Mouse (Mus musculus): ENCODE results near the gene Slc13a3. TPM values are rescaled to one million over a fixed set of nuclear protein-coding genes. Genes with fewer than 3 reads are reported as not detected.

Slc13a3 gene
- total and polyA plus RNA-seq, 3 experiments: not detected

- peaks cover 0 to 3% of the 10 kb centered on the region in 2 experiments; a peak in 1 of 4 replicates for H3K4me1 ChIP-seq (ENCODE audit: control insufficient read depth in 1 of 2, insufficient read depth in 2 of 2)
- H3K79me2 ChIP-seq (replicated peaks; ENCODE audit: control insufficient read depth, extremely low read depth, insufficient read depth, poor library complexity, severe bottlenecking): no peaks in the 10 kb centered on the region
- DNase-seq (ENCODE audit: extremely low read depth): no peak
- no peak for TF ChIP-seq ETS1 (conservative IDR thresholded peaks at IDR 0.05; ENCODE audit: low read depth, low read length)
- in situ Hi-C loops (cut with MboI; ENCODE audit: low pct_ligation_motif_present, low pct_unique_long_range_greater_than_20kb, low sequenced_read_pairs) (no loop called here), dilution Hi-C loops (cut with MboI; ENCODE audit: extremely low pct_ligation_motif_present, extremely low pct_unique_long_range_greater_than_20kb, low sequenced_read_pairs) (no loop called here)
- no peak overlapping the region for H3K27ac ChIP-seq (ENCODE audit: insufficient read depth, low read depth)
- H3K27me3 ChIP-seq (replicated peaks): peaks cover 94% of the 10 kb centered on the region
- no peak overlapping the region for H3K9ac ChIP-seq (ENCODE audit: insufficient read depth, low read depth)
- no peak overlapping the region for H3K4me3 ChIP-seq (replicated peaks in 1 of 3; ENCODE audit: low read depth in 2 of 3, low read length in 2 of 3, poor library complexity in 1 of 3)
- H3K4me2 ChIP-seq (ENCODE audit: insufficient read depth, low read depth, poor library complexity, severe bottlenecking): no peak overlapping the region
- H3K36me3 ChIP-seq (replicated peaks in 1 of 2; ENCODE audit: control insufficient read depth in 1 of 2, insufficient read depth in 1 of 2, low read length in 1 of 2): no peaks in the 10 kb centered on the region
- H3K9me3 ChIP-seq (replicated peaks; ENCODE audit: low read length): no peaks in the 10 kb centered on the region
These were observed 54.5 kb downstream of the Slc13a3 start for GRCm38 (mm10) chr2:165418577-165418976.

- dilution Hi-C loops (cut with MboI; ENCODE audit: extremely low pct_ligation_motif_present, extremely low pct_unique_long_range_greater_than_20kb, low sequenced_read_pairs): no loop called here
- no peaks in the 10 kb centered on the region for H3K9me3 ChIP-seq (replicated peaks; ENCODE audit: low read length)
- in situ Hi-C loops (cut with MboI; ENCODE audit: low pct_ligation_motif_present, low pct_unique_long_range_greater_than_20kb, low sequenced_read_pairs): no loop called here
- no peak overlapping the region for H3K27ac ChIP-seq (ENCODE audit: insufficient read depth, low read depth)
- no peaks in the 10 kb centered on the region for H3K79me2 ChIP-seq (replicated peaks; ENCODE audit: control insufficient read depth, extremely low read depth, insufficient read depth, poor library complexity, severe bottlenecking)
- no peaks in the 10 kb centered on the region for H3K36me3 ChIP-seq (replicated peaks in 1 of 2; ENCODE audit: control insufficient read depth in 1 of 2, insufficient read depth in 1 of 2, low read length in 1 of 2)
- H3K27me3 ChIP-seq (replicated peaks): peaks cover 91% of the 10 kb centered on the region
- H3K9ac ChIP-seq (ENCODE audit: insufficient read depth, low read depth): no peak overlapping the region
- H3K4me2 ChIP-seq (ENCODE audit: insufficient read depth, low read depth, poor library complexity, severe bottlenecking): no peak overlapping the region
- DNase-seq (ENCODE audit: extremely low read depth): no peak
- no peak overlapping the region for H3K4me3 ChIP-seq (replicated peaks in 1 of 3; ENCODE audit: low read depth in 2 of 3, low read length in 2 of 3, poor library complexity in 1 of 3)
- peaks cover 0 to 3% of the 10 kb centered on the region in 2 experiments; a peak in 1 of 4 replicates for H3K4me1 ChIP-seq (ENCODE audit: control insufficient read depth in 1 of 2, insufficient read depth in 2 of 2)
- no peak for TF ChIP-seq JUN (IDR thresholded peaks at IDR 0.05; ENCODE audit: insufficient read depth, low read depth, low read length)
- no peak for TF ChIP-seq MAFK (IDR thresholded peaks at IDR 0.05; ENCODE audit: insufficient replicate concordance, low read length)
- no peak for TF ChIP-seq MEF2A (IDR thresholded peaks at IDR 0.05; ENCODE audit: borderline replicate concordance, low read depth, low read length)
- TF ChIP-seq MAZ (IDR thresholded peaks at IDR 0.05; ENCODE audit: low read depth, low read length): no peak
- no peak for TF ChIP-seq HCFC1 (IDR thresholded peaks at IDR 0.05; ENCODE audit: low read depth, low read length)
- no peak for TF ChIP-seq ETS1 (conservative IDR thresholded peaks at IDR 0.05; ENCODE audit: low read depth, low read length)
- no peak for TF ChIP-seq TCF12 (IDR thresholded peaks at IDR 0.05; ENCODE audit: low read depth, low read length)
- no peak for TF ChIP-seq TBP (conservative IDR thresholded peaks at IDR 0.05; ENCODE audit: low read depth, low read length)
- TF ChIP-seq CTCF (conservative IDR thresholded peaks at IDR 0.05 in 1 of 2, IDR thresholded peaks at IDR 0.05 in 1 of 2; ENCODE audit: low read depth in 2 of 2, low read length in 2 of 2): no peak
- TF ChIP-seq CHD1 (IDR thresholded peaks at IDR 0.05; ENCODE audit: low read depth, low read length): no peak
- no peak for TF ChIP-seq USF1 (IDR thresholded peaks at IDR 0.05; ENCODE audit: low read depth, low read length)
- TF ChIP-seq E2F4 (IDR thresholded peaks at IDR 0.05; ENCODE audit: insufficient replicate concordance, low read depth, low read length): no peak
- TF ChIP-seq SMC3 (IDR thresholded peaks at IDR 0.05; ENCODE audit: low read depth, low read length): no peak
- TF ChIP-seq ZC3H11A (IDR thresholded peaks at IDR 0.05; ENCODE audit: low read depth, low read length): no peak
- TF ChIP-seq ZMIZ1 (IDR thresholded peaks at IDR 0.05; ENCODE audit: low read depth, low read length): no peak
- no peak for TF ChIP-seq NRF1 (IDR thresholded peaks at IDR 0.05; ENCODE audit: low read depth, low read length)
- no peak for TF ChIP-seq ELF1 (IDR thresholded peaks at IDR 0.05; ENCODE audit: low read depth, low read length)
- no peak for TF ChIP-seq ZNF384 (IDR thresholded peaks at IDR 0.05; ENCODE audit: low read depth, low read length)
- TF ChIP-seq USF2 (conservative IDR thresholded peaks at IDR 0.05; ENCODE audit: low read depth, low read length): no peak
- TF ChIP-seq BHLHE40 (IDR thresholded peaks at IDR 0.05; ENCODE audit: low read depth, low read length): no peak
These were observed 55.7 kb downstream of the Slc13a3 start for GRCm38 (mm10) chr2:165417291-165417690.
